Mouse (Mus musculus) embryonic facial prominence, embryonic 15.5 days (tissue): Measurements from ENCODE around the gene Tnrc18. TPM values are rescaled to one million over a fixed set of nuclear protein-coding genes. Genes with fewer than 3 reads are reported as not detected.
"Not testable (repeated sequence)": the region's sequence is repeated elsewhere in the genome, so short reads cannot be mapped to it uniquely, and the experiment has no call there.

Source experiments
- ATAC-seq: fragments of 200-750 bp; cut with Nextera tagmentation; 2 replicates; pipeline ENCODE4 v1.8.0; 2017; ENCODE audit warnings: low read depth, moderate TSS enrichment; ENCODE audit not compliant: insufficient number of reproducible peaks, low FRiP score, low TSS enrichment
- H3K27ac ChIP-seq: fragments of 300-500 bp; sonication (generic); replicated peaks from 2 replicates; pipeline ENCODE4 v1.5.1; 2015; ENCODE audit warnings: mild to moderate bottlenecking, inconsistent platforms
- H3K27me3 ChIP-seq: fragments of 300-500 bp; sonication (generic); 2 replicates; pipeline ENCODE4 v1.6.1; 2015; ENCODE audit warnings: inconsistent platforms
- H3K36me3 ChIP-seq: fragments of 300-500 bp; sonication (generic); 2 replicates; pipeline ENCODE4 v1.6.1; 2015; ENCODE audit warnings: mild to moderate bottlenecking, inconsistent platforms
- H3K4me1 ChIP-seq: fragments of 300-500 bp; sonication (generic); 2 replicates; pipeline ENCODE4 v1.6.1; 2015; ENCODE audit warnings: inconsistent platforms
- H3K4me2 ChIP-seq: fragments of 300-500 bp; sonication (generic); replicated peaks from 2 replicates; pipeline ENCODE4 v1.6.1; 2015; ENCODE audit warnings: mild to moderate bottlenecking, inconsistent platforms
- H3K4me3 ChIP-seq: fragments of 300-500 bp; sonication (generic); replicated peaks from 2 replicates; pipeline ENCODE4 v1.5.1; 2015; ENCODE audit warnings: mild to moderate bottlenecking, inconsistent platforms
- H3K9ac ChIP-seq: fragments of 300-500 bp; sonication (generic); 2 replicates; pipeline ENCODE4 v1.6.1; 2015; ENCODE audit warnings: inconsistent platforms
- H3K9me3 ChIP-seq: fragments of 300-500 bp; sonication (generic); replicated peaks from 2 replicates; pipeline ENCODE4 v1.6.1; 2016; ENCODE audit warnings: inconsistent platforms
- WGBS: fragments of 180-500 bp; shearing (Covaris S2); methylation state at CpG from one replicate; pipeline ENCODE4 v1.1.7; 2015; 5-methylcytosine and 5-hydroxymethylcytosine counted together
- polyA plus RNA-seq: library from polyadenylated mRNA; unstranded; fragments of >200 nt; fragmentation: Nextera tagmentation; extraction: Ambion mirVana; gene quantifications from 2 replicates; pipeline ENCODE4 v1.2.1, GENCODE M21; 2015

Gene Tnrc18
- polyA plus RNA-seq, 1 experiment from 2014 or later = 43.4 TPM

GRCm38 (mm10) chr5:142842137-142842642 lies 24.7 kb upstream of the Tnrc18 start:
- Histone ChIP-seq H3K4me3 (no peak overlapping the region), H3K27me3 (no peaks in the 10 kb centered on the region), H3K4me1 (peaks cover 16% of the 10 kb centered on the region; the same call in 1 of the 2 replicates), H3K36me3 (no peaks in the 10 kb centered on the region), H3K9me3 (no peaks in the 10 kb centered on the region), H3K9ac (no peak overlapping the region), H3K27ac (no peak overlapping the region), H3K4me2 (no peak overlapping the region)
- ATAC-seq = no peak; the same call in 1 of the 2 replicates
- 20% methylated on average over 7 of the region's 7 CpGs for WGBS

GRCm38 (mm10) chr5:142841372-142842136 lies 24.1 kb upstream of the Tnrc18 start:
- peak overlapping the region; percentile 58; the same call in 1 of the 2 replicates for H3K27ac ChIP-seq
- H3K27me3 ChIP-seq = no peaks in the 10 kb centered on the region
- H3K36me3 ChIP-seq = no peaks in the 10 kb centered on the region
- peaks cover 16% of the 10 kb centered on the region; the same call in 1 of the 2 replicates for H3K4me1 ChIP-seq
- H3K9ac ChIP-seq = no peak overlapping the region
- H3K4me3 ChIP-seq = no peak overlapping the region
- H3K4me2 ChIP-seq = no peak overlapping the region
- WGBS = 58% methylated on average over 8 of the region's 8 CpGs
- no peaks in the 10 kb centered on the region for H3K9me3 ChIP-seq
- ATAC-seq = no peak

- H3K27ac ChIP-seq, H3K4me3 ChIP-seq, H3K4me2 ChIP-seq, H3K27me3 ChIP-seq, H3K9me3 ChIP-seq, H3K9ac ChIP-seq, H3K36me3 ChIP-seq, ATAC-seq: not testable (repeated sequence)
- peaks cover 18% of the 10 kb centered on the region; the same call in 1 of the 2 replicates for H3K4me1 ChIP-seq
- 95% methylated on average over 2 of the region's 2 CpGs for WGBS
Observed at GRCm38 (mm10) chr5:142837427-142837826, 20.0 kb upstream of the Tnrc18 start.

- H3K4me1 ChIP-seq = peaks cover 15% of the 10 kb centered on the region; the same call in 1 of the 2 replicates
- H3K4me2 ChIP-seq = no peak overlapping the region
- no peak overlapping the region for H3K27ac ChIP-seq
- no peak overlapping the region for H3K9ac ChIP-seq
- ATAC-seq = no peak
- no peaks in the 10 kb centered on the region for H3K9me3 ChIP-seq
- no peaks in the 10 kb centered on the region for H3K27me3 ChIP-seq
- whole genome bisulfite sequencing = 48% methylated on average over 6 of the region's 6 CpGs
- H3K4me3 ChIP-seq = no peak overlapping the region
- H3K36me3 ChIP-seq = no peaks in the 10 kb centered on the region
Observed at GRCm38 (mm10) chr5:142836891-142837290, 19.4 kb upstream of the Tnrc18 start.

- WGBS = 49% methylated on average over 8 of the region's 8 CpGs
- ATAC-seq = no peak
- H3K4me2 ChIP-seq = no peak overlapping the region
Observed at GRCm38 (mm10) chr5:142833646-142834438, 16.4 kb upstream of the Tnrc18 start.

GRCm38 (mm10) chr5:142826131-142826530 lies 8.7 kb upstream of the Tnrc18 start:
- Histone ChIP-seq H3K27ac (0 out of 2 replicates have a peak overlapping the region, but pooled peaks have one; percentile 1), H3K9ac (no peak overlapping the region)

More at GRCm38 (mm10) chr5:142833646-142834438, 16.4 kb upstream of the Tnrc18 start:
- Histone ChIP-seq H3K27ac (peak overlapping the region; percentile 28; the same call in 1 of the 2 replicates), H3K4me1 (0 out of 2 replicates have a peak, but pooled peaks cover 5% of the 10 kb centered on the region), H3K27me3 (no peaks in the 10 kb centered on the region), H3K4me3 (no peak overlapping the region), H3K9me3 (no peaks in the 10 kb centered on the region), H3K36me3 (no peaks in the 10 kb centered on the region), H3K9ac (no peak overlapping the region)

GRCm38 (mm10) chr5:142825665-142826064 lies 8.2 kb upstream of the Tnrc18 start:
- ATAC-seq = no peak
- Histone ChIP-seq H3K27ac (0 out of 2 replicates have a peak overlapping the region, but pooled peaks have one; percentile 1), H3K4me2 (no peak overlapping the region), H3K4me3 (no peak overlapping the region), H3K36me3 (no peaks in the 10 kb centered on the region), H3K9ac (no peak overlapping the region), H3K9me3 (no peaks in the 10 kb centered on the region), H3K27me3 (no peaks in the 10 kb centered on the region), H3K4me1 (peaks cover 47% of the 10 kb centered on the region)
- WGBS = 50% methylated on average over 5 of the region's 5 CpGs

More at GRCm38 (mm10) chr5:142826131-142826530, 8.7 kb upstream of the Tnrc18 start:
- 72% methylated on average over 4 of the region's 4 CpGs for WGBS
- no peak overlapping the region for H3K4me2 ChIP-seq
- H3K27me3 ChIP-seq = no peaks in the 10 kb centered on the region
- peaks cover 47% of the 10 kb centered on the region for H3K4me1 ChIP-seq
- H3K36me3 ChIP-seq = no peaks in the 10 kb centered on the region
- ATAC-seq = no peak
- no peaks in the 10 kb centered on the region for H3K9me3 ChIP-seq
- H3K4me3 ChIP-seq = no peak overlapping the region

GRCm38 (mm10) chr5:142824091-142824490 lies 6.6 kb upstream of the Tnrc18 start:
- Histone ChIP-seq H3K4me3 (peak overlapping the region; percentile 91), H3K9ac (peak overlapping the region; percentile 27), H3K9me3 (no peaks in the 10 kb centered on the region), H3K27me3 (no peaks in the 10 kb centered on the region), H3K4me1 (peaks cover 44% of the 10 kb centered on the region), H3K27ac (peak overlapping the region; percentile 100), H3K36me3 (no peaks in the 10 kb centered on the region), H3K4me2 (peak overlapping the region; percentile 73)
- WGBS = 25% methylated on average over 6 of the region's 6 CpGs
- ATAC-seq = no peak

GRCm38 (mm10) chr5:142823096-142824062 lies 5.9 kb upstream of the Tnrc18 start:
- no peaks in the 10 kb centered on the region for H3K27me3 ChIP-seq
- peak; percentile 76 for ATAC-seq
- H3K4me2 ChIP-seq = peak overlapping the region; percentile 73
- H3K4me1 ChIP-seq = peaks cover 44% of the 10 kb centered on the region
- WGBS = 5% methylated on average over 31 of the region's 31 CpGs
- H3K36me3 ChIP-seq = no peaks in the 10 kb centered on the region
- peak overlapping the region; percentile 91 for H3K4me3 ChIP-seq
- peak overlapping the region; percentile 40 for H3K9ac ChIP-seq
- H3K9me3 ChIP-seq = no peaks in the 10 kb centered on the region
- H3K27ac ChIP-seq = peak overlapping the region; percentile 100

GRCm38 (mm10) chr5:142822286-142823095 lies 5.0 kb upstream of the Tnrc18 start:
- Histone ChIP-seq H3K9ac (peak overlapping the region; percentile 94), H3K36me3 (no peaks in the 10 kb centered on the region), H3K4me1 (peaks cover 44% of the 10 kb centered on the region), H3K4me2 (peak overlapping the region; percentile 73), H3K4me3 (peak overlapping the region; percentile 91), H3K27me3 (no peaks in the 10 kb centered on the region), H3K9me3 (no peaks in the 10 kb centered on the region), H3K27ac (peak overlapping the region; percentile 100)
- no peak for ATAC-seq
- under 1% methylated on average over 36 of the region's 36 CpGs for WGBS
